Mouse (Mus musculus): ENCODE measurements around the gene Osgepl1. TPM values are rescaled to one million over a fixed set of nuclear protein-coding genes. Genes with fewer than 3 reads are reported as not detected.
A peak's percentile ranks its signal among the peaks of the same experiment; 100 is the strongest.
"Not testable (repeated sequence)": the region's sequence is repeated elsewhere in the genome, so short reads cannot be mapped to it uniquely, and the experiment has no call there.

Gene Osgepl1
- total RNA-seq (2021): 10 to 100 TPM; 24.2 to 24.6 TPM

DNA sequence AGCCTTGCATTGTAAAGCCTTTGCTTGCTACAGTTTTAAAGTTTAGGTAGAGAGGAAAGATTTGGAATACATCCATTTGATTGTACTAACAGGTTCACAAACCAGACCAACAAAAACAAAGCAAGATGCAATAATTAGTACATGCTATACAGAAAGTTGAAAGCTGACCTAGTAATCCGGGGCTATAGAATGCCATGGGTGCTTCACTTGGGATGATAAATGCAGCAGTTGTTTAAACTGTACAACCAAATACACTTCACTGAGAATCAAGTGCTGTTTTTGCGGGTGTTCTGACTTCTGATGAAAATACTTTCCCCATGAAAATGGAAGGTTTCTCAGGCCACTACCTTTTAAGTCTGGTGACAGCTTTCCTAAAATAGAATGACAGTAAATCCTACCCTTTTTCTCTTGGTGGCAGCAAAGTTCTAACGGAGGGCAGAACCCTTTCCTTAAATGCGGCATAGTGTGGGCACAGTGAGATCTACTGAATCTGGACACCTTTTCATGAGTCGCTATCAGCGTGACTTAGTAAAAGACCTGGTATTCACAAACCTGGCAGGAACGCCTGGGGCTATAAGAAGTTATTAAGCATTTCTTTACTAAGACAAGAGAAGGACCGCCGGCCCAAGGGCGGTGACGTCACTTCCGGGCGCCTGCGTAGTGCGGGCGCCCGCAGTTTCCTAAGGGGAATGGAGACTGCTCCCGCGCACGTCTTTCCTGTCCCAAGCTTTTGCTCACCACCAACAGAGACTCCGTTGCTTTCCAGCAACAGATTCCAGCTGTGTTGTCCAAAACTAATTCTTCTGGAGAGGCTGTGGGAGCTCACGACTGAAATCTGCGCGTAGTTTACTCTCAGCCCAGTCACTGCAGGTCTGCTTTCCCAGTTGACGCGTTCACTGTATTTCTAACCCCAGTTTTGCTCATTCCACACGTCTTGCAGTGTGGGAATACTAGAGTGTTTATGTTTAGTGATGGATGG, at the start of gene Osgepl1:
TSS of gene Osgepl1 (plus strand) at position 636 of the 979 bp plus-strand sequence.
- peak; percentile 88 for DNase-seq

- DNase-seq: not testable (repeated sequence)
These were observed 48.3 kb upstream of the Osgepl1 start for GRCm38 (mm10) chr1:53264958-53265612.

DNA sequence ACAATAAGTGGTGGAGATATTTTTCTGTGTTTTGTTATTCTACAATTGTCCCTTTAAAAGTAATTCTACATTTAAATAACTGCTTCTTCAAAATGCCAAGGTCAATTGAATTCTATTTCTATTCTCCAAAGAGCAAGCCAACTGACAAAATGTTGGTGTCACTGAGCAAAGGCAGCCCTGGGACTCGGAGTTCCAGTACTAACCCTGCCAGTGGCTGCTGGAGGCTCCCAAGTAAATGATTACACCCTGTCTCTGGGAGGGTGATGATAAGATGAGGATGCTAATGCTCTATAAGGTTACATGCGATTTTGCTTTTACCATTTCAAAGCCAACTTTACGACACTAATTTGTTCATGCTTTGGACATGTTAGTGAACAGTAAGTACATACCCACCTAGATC, 43.5 kb upstream of the Osgepl1 start:
- no peak for DNase-seq

GRCm38 (mm10) chr1:53272646-53273045, 40.8 kb upstream of the Osgepl1 start:
- DNase-seq: peak; percentile 50

DNA sequence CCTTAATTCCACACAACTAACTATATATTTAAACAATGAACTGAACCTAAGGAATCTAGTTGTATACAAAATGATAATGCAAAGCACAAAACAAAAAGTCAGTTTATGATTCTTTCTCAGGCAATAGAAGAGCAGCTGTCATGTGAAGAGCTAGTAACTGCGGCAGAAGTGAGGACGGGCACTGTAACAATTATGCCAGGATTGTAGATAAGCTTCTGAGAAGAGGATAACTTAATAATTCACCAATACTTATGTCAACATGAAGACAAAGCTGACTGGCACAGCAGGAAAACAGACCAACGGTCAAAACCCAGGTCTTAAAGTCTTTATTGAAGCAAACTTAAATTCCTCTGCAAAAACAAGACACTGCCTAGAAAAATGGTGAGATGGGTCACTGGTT, 22.2 kb upstream of the Osgepl1 start:
- no peak for DNase-seq

- peak; percentile 97 for DNase-seq
These were observed 16.6 kb upstream of the Osgepl1 start, which contains the start of the genes Pms1, Ormdl1 and Gm28778 for GRCm38 (mm10) chr1:53296581-53297383. Pms1 (minus strand) TSS chr1:53297018. Ormdl1 (plus strand) TSS chr1:53297095. Gm28778 (plus strand) TSS chr1:53297111.

DNA sequence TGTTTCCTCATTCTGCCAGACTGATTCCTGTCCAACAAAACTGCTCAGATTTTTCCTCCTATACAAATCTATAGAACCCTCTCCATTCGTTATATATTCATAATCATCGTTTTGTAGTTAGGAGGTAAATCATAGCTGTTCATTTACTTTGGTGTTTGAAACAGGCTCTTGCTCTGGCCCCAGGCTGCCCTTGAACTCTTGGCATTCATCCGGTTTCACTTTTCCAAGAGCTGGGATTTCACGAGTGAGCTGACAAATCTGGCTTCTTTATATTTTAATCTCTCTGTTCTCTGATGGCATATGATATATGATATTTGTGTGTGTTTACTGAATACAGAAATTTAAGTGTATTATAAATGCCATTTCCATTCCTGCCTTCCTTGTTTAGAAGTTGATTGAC, 12.9 kb upstream of the Osgepl1 start:
- DNase-seq: no peak

DNA sequence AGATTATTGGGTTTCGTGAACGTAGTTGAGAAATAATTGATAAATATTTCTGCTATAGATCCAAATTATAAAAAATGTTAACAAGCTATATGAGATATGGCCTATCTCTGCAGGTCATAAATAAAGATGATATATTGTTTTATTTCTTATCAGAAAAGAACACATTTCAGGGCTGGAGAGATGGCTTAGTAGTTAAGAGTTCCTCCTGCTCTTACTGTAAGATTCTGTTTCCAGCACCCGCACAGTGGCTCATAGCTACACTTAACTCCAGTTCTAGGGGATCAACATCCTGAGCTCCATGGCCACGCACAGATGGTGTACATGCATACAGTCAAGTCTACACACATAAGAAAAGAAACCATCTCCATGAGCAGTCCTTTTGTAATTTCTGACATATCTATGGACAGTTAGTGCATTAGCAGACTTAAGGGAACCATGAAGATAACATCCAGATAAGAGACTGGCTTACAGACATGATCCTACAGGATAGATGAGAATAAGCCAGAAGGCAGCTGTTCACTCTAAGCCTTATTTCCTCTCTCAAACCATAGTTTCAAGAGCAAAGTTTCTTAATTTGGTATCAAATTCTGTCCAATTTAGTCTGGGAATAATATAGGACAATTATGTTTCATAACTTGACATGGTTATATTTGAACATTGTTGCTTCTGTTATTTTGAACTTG, 8.4 kb downstream of the Osgepl1 start:
- DNase-seq: no peak

- no peak for DNase-seq
These were observed 9.8 kb downstream of the Osgepl1 start for GRCm38 (mm10) chr1:53323254-53323653.

GRCm38 (mm10) chr1:53324277-53324676, 10.9 kb downstream of the Osgepl1 start:
- DNase-seq: no peak

- DNase-seq: no peak
These were observed 11.5 kb downstream of the Osgepl1 start for GRCm38 (mm10) chr1:53324827-53325494.

GRCm38 (mm10) chr1:53333527-53333926, 20.1 kb downstream of the Osgepl1 start:
- DNase-seq: not testable (repeated sequence)

- DNase-seq: no peak
These were observed 22.0 kb downstream of the Osgepl1 start for GRCm38 (mm10) chr1:53335465-53335864.

GRCm38 (mm10) chr1:53337403-53337802, 24.0 kb downstream of the Osgepl1 start:
- not testable (repeated sequence) for DNase-seq

GRCm38 (mm10) chr1:53341071-53341470, 27.6 kb downstream of the Osgepl1 start:
- DNase-seq: no peak

DNA sequence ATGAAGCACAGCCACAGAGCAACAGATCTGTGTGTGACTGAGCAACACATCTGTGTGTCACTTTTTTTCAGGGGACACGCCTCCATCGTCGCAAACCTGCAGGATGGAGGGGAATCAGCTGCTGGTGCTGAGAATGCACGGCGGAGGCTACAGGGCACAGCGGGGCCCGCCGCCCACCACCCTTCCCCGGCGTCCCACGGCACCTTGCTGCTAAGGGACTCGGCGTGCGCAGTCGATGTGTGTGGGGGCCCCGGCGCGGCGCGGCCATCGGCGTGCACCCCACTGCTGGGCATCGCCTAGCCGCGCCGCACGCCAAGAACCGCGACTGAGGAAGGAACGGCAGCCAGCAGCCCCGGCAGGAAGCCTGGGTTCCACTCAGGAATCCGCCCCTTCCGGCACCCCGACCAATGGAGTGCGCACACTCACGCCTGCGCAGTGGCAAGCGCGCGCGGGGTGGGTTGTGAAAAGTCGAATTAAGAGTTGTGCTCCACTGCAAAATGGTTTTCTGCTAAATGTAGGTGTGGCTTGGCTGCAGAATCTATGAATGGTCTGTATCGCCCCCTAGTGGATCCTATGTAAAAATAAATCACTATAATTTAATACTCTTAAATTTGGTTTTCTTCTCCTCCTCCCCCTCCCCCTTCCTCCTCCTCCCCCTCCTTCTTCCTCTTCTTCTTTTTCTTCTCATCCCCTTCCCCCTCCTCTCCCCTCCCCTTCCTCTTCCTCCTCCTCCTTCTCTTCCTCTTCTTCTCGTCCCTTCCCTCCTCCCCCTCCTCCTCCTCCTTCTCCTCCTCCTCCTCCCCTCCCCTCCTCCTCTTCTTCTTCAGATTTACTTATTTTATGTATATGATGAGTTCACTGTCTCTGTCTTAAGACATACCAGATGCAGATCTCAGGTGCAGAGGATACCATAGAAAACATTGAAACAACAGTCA, 39.2 kb downstream of the Osgepl1 start, which contains the start of the genes Asdurf, Gm28551 and Asnsd1:
TSS of gene Asdurf (minus strand) at position 293 of the 935 bp plus-strand sequence.
TSS of gene Gm28551 (minus strand) at position 341 of the 935 bp plus-strand sequence.
TSS of gene Asnsd1 (minus strand) at position 426 of the 935 bp plus-strand sequence.
- DNase-seq: peak; percentile 99

GRCm38 (mm10) chr1:53358988-53359387, 45.6 kb downstream of the Osgepl1 start:
- no peak for DNase-seq

Data from heart, postnatal 4 days (tissue).